Mouse (Mus musculus) liver, embryonic 16.5 days (tissue): Measurements from ENCODE around the gene Slc17a4. TPM values are rescaled to one million over a fixed set of nuclear protein-coding genes. Genes with fewer than 3 reads are reported as not detected.

Source experiments
- ATAC-seq: fragments of 200-750 bp; cut with Nextera tagmentation; 2 replicates; pipeline ENCODE4 v1.8.0; 2017; ENCODE audit warnings: low read depth, mild to moderate bottlenecking, moderate number of reproducible peaks, moderate library complexity
- H3K27ac ChIP-seq: fragments of 300-500 bp; sonication (generic); 2 replicates; pipeline ENCODE4 v1.5.1; 2014; ENCODE audit warnings: mild to moderate bottlenecking, low read length
- H3K27me3 ChIP-seq: fragments of 300-500 bp; sonication (generic); 2 replicates; pipeline ENCODE4 v1.6.1; 2014; ENCODE audit warnings: low read depth, low read length, mixed read lengths; ENCODE audit not compliant: control insufficient read depth, insufficient read depth
- H3K36me3 ChIP-seq: fragments of 300-500 bp; sonication (generic); 2 replicates; pipeline ENCODE4 v1.6.1; 2014; ENCODE audit warnings: mild to moderate bottlenecking; ENCODE audit not compliant: control insufficient read depth, insufficient read depth
- H3K4me1 ChIP-seq: fragments of 300-500 bp; sonication (generic); 2 replicates; pipeline ENCODE4 v1.6.1; 2014; ENCODE audit warnings: low read depth, low read length, mixed read lengths; ENCODE audit not compliant: control insufficient read depth
- H3K4me2 ChIP-seq: fragments of 300-500 bp; sonication (generic); 2 replicates; pipeline ENCODE4 v1.6.1; 2014; ENCODE audit warnings: low read depth, low read length, mixed read lengths
- H3K4me3 ChIP-seq: fragments of 300-500 bp; sonication (generic); 2 replicates; pipeline ENCODE4 v1.5.1; 2014; ENCODE audit warnings: low read depth, mild to moderate bottlenecking, low read length
- H3K9ac ChIP-seq: fragments of 300-500 bp; sonication (generic); 2 replicates; pipeline ENCODE4 v1.6.1; 2014; ENCODE audit warnings: low read depth, low read length
- H3K9me3 ChIP-seq: fragments of 300-500 bp; sonication (generic); replicated peaks from 2 replicates; pipeline ENCODE4 v1.6.1; 2016; ENCODE audit warnings: low read length; ENCODE audit not compliant: control insufficient read depth
- WGBS: fragments of 180-500 bp; shearing (Covaris S2); extraction: QIAGEN DNeasy Blood & Tissue Kit; methylation state at CpG from one replicate; pipeline ENCODE4 v1.1.7; 2014; ENCODE audit not compliant: insufficient replicate concordance; 5-methylcytosine and 5-hydroxymethylcytosine counted together
- polyA plus RNA-seq: library from polyadenylated mRNA; unstranded; fragments of >200 nt; fragmentation: Nextera tagmentation; extraction: Ambion mirVana; gene quantifications from 2 replicates; pipeline ENCODE4 v1.2.1, GENCODE M21; 2015

Gene Slc17a4
- polyA plus RNA-seq, 1 experiment from 2014 or later: 0.40 TPM

DNA sequence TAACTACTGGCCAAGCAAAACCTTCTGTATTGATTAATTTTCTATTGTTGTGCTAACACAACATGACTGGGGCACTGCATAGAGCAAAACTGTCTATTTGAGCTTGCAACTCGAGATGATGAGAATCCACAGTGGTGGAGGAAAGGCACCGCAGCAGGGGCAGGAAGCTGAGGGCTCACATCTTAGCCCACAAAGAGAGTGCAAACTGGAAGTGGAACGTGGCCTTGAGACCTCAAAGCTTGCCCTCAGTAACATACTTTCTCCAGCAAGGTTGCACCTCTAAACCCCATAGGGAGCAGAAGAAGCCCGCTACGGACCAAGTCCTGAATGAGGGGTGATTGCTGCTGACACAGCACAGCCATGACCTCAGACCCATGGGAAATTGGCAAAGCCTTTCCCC, 4.7 kb downstream of the Slc17a4 start:
- Histone ChIP-seq H3K4me1 (peaks cover 18% of the 10 kb centered on the region), H3K4me3 (no peak overlapping the region), H3K27me3 (no peaks in the 10 kb centered on the region), H3K9me3 (no peaks in the 10 kb centered on the region), H3K4me2 (no peak overlapping the region), H3K27ac (no peak overlapping the region), H3K36me3 (no peaks in the 10 kb centered on the region), H3K9ac (no peak overlapping the region)
- 29% methylated on average over 5 of the region's 5 CpGs for WGBS
- ATAC-seq: no peak

DNA sequence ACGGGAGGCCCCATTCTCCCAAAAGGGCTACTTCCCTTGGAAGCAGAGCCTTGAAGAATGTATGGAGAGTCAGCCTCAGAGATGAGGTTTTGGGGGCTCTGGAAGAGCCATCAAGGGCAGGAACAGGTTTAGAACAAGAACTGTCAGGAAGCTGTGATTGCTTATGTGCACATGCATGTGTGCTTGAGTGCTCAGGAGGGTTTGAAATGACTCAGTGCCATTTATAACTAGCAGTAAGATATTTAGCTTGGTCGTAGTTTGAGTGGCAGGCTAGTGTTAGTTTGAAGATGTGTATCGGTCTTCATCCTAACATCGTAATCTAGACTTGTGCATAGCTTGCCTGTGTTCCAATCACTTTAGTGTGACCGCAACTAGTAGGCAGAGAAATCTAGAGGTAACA, 7.9 kb downstream of the Slc17a4 start:
- Histone ChIP-seq H3K9me3 (no peaks in the 10 kb centered on the region), H3K27me3 (no peaks in the 10 kb centered on the region), H3K4me3 (no peak overlapping the region), H3K36me3 (no peaks in the 10 kb centered on the region), H3K27ac (no peak overlapping the region), H3K4me1 (no peaks in the 10 kb centered on the region), H3K4me2 (no peak overlapping the region), H3K9ac (no peak overlapping the region)
- WGBS: 83% methylated on average over 5 of the region's 5 CpGs
- no peak for ATAC-seq

DNA sequence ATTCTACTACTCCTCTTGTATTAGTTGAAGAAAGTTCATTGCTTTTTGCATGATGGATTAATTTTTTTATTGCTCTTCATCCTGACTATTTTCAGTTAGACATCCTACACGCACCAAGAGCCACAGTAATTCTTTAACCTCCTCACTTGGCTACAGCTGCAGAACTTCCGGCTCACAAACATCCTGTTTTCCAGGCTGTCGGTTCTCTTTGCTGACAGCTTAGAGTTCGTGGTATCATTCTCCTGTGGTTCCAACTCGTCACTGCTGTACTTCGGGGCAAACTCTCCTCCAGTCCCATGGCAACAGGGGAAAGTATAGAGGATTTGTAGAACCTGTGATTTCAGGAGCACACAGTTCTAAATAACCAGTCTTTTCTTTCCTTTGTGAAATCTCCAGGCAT, 16.6 kb downstream of the Slc17a4 start:
- no peak for ATAC-seq
- H3K4me1 ChIP-seq: no peaks in the 10 kb centered on the region
- H3K9me3 ChIP-seq: no peaks in the 10 kb centered on the region
- H3K4me2 ChIP-seq: no peak overlapping the region
- H3K4me3 ChIP-seq: no peak overlapping the region
- no peak overlapping the region for H3K9ac ChIP-seq
- H3K36me3 ChIP-seq: no peaks in the 10 kb centered on the region
- no peaks in the 10 kb centered on the region for H3K27me3 ChIP-seq
- H3K27ac ChIP-seq: no peak overlapping the region
- WGBS: 11% methylated on average over 6 of the region's 6 CpGs

DNA sequence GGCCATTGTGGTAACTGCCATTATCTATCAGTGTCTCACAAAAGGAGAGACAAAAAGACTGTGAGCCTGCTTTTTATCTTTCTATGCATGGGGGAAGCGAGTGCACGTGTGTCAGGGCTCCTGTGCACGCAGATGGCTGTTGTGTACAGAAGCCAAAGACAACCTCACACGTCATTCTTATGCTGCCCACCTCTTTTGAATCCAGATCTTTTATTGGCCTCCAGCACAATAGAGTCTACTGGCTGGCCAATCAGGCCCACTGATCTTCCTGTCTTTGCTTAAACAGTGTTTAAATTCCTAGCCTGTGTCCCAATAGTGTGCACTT, 21.6 kb downstream of the Slc17a4 start:
- H3K27ac ChIP-seq: no peak overlapping the region
- WGBS: 23% methylated on average over 4 of the region's 4 CpGs
- no peak overlapping the region for H3K4me3 ChIP-seq
- no peaks in the 10 kb centered on the region for H3K27me3 ChIP-seq
- ATAC-seq: no peak
- H3K9ac ChIP-seq: no peak overlapping the region
- no peaks in the 10 kb centered on the region for H3K36me3 ChIP-seq
- H3K9me3 ChIP-seq: no peaks in the 10 kb centered on the region
- H3K4me2 ChIP-seq: no peak overlapping the region
- no peaks in the 10 kb centered on the region for H3K4me1 ChIP-seq

DNA sequence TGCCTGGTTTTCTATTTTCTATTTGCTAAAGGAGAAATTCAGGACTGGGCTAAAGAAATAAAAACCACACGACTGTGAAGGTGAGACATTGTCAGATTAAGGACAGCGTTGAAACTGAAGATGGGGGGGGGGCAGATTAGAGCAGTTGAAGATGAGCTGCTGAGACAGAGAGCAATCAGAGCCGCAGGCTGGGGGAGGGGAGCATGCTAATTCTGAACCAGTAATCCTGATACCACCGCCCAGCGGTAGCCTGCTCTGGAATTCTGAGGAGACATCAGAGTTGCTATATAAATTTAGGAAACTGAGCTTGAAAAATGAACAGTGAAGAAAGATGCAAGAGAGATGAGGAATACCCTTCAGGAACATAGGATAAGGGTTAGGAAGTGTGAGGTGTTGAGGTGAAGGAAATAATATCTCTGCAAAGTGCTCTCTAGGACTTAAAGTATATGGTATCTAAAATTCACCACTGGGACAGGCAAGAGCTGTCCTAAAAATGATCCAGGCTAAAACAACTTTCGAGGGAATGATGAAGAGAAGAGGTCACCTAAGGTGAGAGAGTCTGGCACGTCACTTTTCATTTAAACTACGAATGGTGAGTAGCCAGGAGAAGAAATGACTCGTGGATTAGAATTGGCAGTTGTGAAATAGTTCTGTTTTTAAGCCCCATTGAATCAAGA, 22.1 kb downstream of the Slc17a4 start:
- H3K4me2 ChIP-seq: no peak overlapping the region
- no peaks in the 10 kb centered on the region for H3K4me1 ChIP-seq
- no peak overlapping the region for H3K9ac ChIP-seq
- no peak overlapping the region for H3K27ac ChIP-seq
- H3K9me3 ChIP-seq: no peaks in the 10 kb centered on the region
- 42% methylated on average over 9 of the region's 9 CpGs for WGBS
- no peaks in the 10 kb centered on the region for H3K36me3 ChIP-seq
- H3K4me3 ChIP-seq: no peak overlapping the region
- no peak for ATAC-seq
- no peaks in the 10 kb centered on the region for H3K27me3 ChIP-seq

DNA sequence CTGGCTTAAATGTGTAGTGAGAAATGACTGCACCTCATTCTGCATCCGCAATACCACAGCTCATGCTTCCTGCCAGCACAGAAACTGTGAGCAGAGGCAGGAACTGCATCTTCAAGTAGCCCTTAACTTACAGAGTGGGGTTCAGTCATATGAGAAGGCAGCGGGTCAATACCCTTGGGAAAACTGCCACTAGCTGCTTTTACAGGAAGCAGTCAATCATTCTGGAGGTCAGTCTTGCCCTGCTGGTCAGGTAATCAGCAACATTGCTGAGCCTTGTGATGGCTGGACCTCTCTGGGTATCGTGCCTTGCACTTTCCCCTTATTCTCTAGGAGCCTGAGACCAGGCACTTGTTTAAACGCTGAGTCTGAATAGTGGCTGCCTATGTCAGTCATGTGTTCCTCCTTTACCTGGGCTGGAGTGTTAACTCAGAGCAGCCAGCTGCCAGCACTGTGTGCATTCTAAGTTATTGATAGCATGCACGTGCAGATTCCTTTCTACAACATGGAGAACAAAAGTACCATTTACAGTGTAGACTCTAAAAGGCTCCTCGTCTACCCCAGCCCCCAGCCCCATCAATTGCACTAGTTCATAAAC, 25.7 kb downstream of the Slc17a4 start:
- H3K36me3 ChIP-seq: no peaks in the 10 kb centered on the region
- H3K27me3 ChIP-seq: no peaks in the 10 kb centered on the region
- H3K9ac ChIP-seq: no peak overlapping the region
- H3K4me3 ChIP-seq: no peak overlapping the region
- no peak overlapping the region for H3K27ac ChIP-seq
- no peaks in the 10 kb centered on the region for H3K9me3 ChIP-seq
- no peak for ATAC-seq
- no peak overlapping the region for H3K4me2 ChIP-seq
- WGBS: 54% methylated on average over 6 of the region's 6 CpGs
- no peaks in the 10 kb centered on the region for H3K4me1 ChIP-seq

DNA sequence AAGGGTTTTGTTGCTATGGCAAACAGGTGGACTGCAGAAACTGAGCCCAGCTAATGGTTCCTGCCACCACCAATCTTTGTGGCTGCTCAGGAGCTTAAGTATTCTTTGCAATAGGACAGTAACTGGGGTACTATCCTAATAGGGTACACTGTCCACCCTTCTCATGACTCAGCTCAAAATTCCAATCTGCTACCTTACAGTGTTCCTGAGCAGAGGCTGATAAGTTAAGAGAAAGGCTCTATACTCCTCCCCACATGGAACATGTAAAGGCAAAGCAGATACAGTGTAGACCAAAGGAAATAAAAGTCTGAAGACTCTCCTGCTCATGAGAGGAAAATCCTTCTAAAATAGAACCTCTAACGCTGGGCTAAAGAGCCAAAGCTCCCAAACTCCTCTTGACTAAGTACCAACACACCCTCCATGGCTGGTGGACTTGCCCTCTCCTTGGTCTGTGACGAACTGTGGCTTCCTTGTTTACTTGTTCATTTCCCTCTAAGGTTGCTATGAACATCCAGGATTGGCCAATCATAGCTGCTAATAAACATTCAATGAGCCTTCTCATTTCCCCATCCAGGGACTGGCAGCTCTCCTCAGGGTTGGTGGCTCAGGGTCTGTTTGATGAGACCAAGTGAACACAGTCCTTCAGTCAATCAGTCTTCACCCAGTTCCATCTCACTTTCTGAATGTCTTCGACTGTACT, 27.6 kb downstream of the Slc17a4 start:
- WGBS: 59% methylated on average over 3 of the region's 3 CpGs
- no peak overlapping the region for H3K27ac ChIP-seq
- no peaks in the 10 kb centered on the region for H3K9me3 ChIP-seq
- H3K27me3 ChIP-seq: no peaks in the 10 kb centered on the region
- H3K4me3 ChIP-seq: no peak overlapping the region
- no peak overlapping the region for H3K4me2 ChIP-seq
- H3K9ac ChIP-seq: no peak overlapping the region
- H3K36me3 ChIP-seq: no peaks in the 10 kb centered on the region
- ATAC-seq: peak; percentile 70; the same call in 1 of the 2 replicates
- H3K4me1 ChIP-seq: no peaks in the 10 kb centered on the region

DNA sequence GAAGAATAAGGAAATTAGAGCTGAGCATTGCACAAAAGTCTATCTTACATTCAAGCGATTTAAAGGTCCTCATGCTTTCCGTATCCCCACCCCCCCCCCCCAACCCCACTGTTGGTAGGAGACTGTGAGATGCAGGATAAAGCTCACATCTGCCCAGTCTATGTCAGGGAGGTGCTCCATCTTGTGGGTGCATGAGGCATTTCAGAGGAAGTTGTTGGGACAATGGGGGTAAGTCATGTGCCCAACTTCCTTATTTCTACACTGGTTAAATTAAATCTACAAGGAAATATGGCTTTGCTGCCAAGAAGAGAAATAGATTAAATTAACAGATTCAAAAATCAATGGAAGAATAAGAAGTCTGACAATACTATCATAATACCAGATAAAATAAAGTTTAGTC, 29.3 kb downstream of the Slc17a4 start:
- Histone ChIP-seq H3K9me3 (no peaks in the 10 kb centered on the region), H3K36me3 (no peaks in the 10 kb centered on the region), H3K4me1 (no peaks in the 10 kb centered on the region), H3K27me3 (no peaks in the 10 kb centered on the region), H3K4me3 (no peak overlapping the region), H3K27ac (no peak overlapping the region), H3K4me2 (no peak overlapping the region), H3K9ac (no peak overlapping the region)
- 11% methylated on average over 2 of the region's 2 CpGs for WGBS
- 0 out of 2 replicates have a peak, but pooled peaks have one; percentile 30 for ATAC-seq

DNA sequence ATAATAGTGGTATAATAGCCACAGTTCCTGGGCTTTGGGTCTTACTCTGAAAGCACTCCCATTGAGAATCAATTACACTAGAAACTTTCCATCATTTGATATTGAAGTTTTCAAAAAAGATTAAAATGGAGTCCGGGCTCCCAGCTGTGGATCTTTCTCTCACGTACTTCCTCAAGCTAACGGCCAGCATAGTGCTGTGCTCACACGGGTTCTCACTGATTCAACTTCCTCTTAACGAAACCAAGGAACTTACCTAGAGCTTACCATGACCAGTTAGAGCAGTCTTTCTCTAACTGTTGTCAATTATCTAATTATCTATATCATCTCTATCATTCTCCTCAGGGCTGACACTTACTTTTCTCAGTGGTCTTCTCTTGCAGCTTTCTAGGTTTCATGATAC, 35.2 kb downstream of the Slc17a4 start:
- Histone ChIP-seq H3K9me3 (no peaks in the 10 kb centered on the region), H3K4me3 (no peak overlapping the region), H3K4me2 (no peak overlapping the region), H3K4me1 (no peaks in the 10 kb centered on the region), H3K9ac (no peak overlapping the region), H3K27ac (no peak overlapping the region), H3K36me3 (no peaks in the 10 kb centered on the region), H3K27me3 (no peaks in the 10 kb centered on the region)
- 22% methylated on average over 5 of the region's 5 CpGs for WGBS
- ATAC-seq: no peak
